Mouse (Mus musculus) heart, postnatal 25 days (tissue): ENCODE measurements around the gene Fmnl3. TPM values are rescaled to one million over a fixed set of nuclear protein-coding genes. Genes with fewer than 3 reads are reported as not detected.

ENCODE experiments used
- DNase-seq: peaks from one replicate; pipeline ENCODE4 v3.0.0; 2022; ENCODE audit warnings: low spot score
- intact Hi-C: fragments of 180-260 bp; cut with DNase I; formaldehyde crosslinking; loops from one replicate; pipeline ENCODE4 v1.15.1; 2025
- total RNA-seq, 2 experiments: library from RNA; stranded (reverse); gene quantifications; 2 replicates each; pipeline ENCODE4 v1.2.3; 2021

Fmnl3 gene
- total RNA-seq, 2 experiments from 2014 or later = 20.1 to 21.1 TPM

GRCm38 (mm10) chr15:99283456-99283855 lies 86.8 kb downstream of the Fmnl3 start:
- intact Hi-C loops = no loop called here
- DNase-seq = no peak

- DNase-seq = no peak
- intact Hi-C loops = no loop called here
Observed at GRCm38 (mm10) chr15:99278271-99278670, 92.0 kb downstream of the Fmnl3 start.

- intact Hi-C loops = no loop called here
- DNase-seq = no peak
Observed at GRCm38 (mm10) chr15:99276095-99276494, 94.2 kb downstream of the Fmnl3 start.

Other genes with a start within 250 kb of the Fmnl3 start
- gene Spats2, start 244.6 kb downstream of the Fmnl3 start, total RNA-seq = 1 to 10 TPM; 7.7 to 7.9 TPM
- gene Kcnh3, start 145.6 kb downstream of the Fmnl3 start, total RNA-seq = under 1 TPM; 0.06 to 0.18 TPM
- gene Mcrs1, start 118.5 kb downstream of the Fmnl3 start, total RNA-seq = 10 to 100 TPM; 47.4 to 50.9 TPM
- 10 to 100 TPM; 20.2 to 20.7 TPM for gene Prpf40b, start 75.4 kb downstream of the Fmnl3 start, total RNA-seq
- not detected for gene Fam186b, start 74.6 kb downstream of the Fmnl3 start, total RNA-seq
- gene Tmbim6, start 22.4 kb upstream of the Fmnl3 start, total RNA-seq = 100 to 1,000 TPM; 207 to 215 TPM
- 1 to 10 TPM; 6.4 to 7.6 TPM for gene Nckap5l, start 87.3 kb upstream of the Fmnl3 start, total RNA-seq
- 1 to 10 TPM; 3.2 to 4.0 TPM for gene Bcdin3d, start 104.2 kb upstream of the Fmnl3 start, total RNA-seq
- under 1 TPM in 1 of 2 experiments, not detected in 1; 0.11 TPM for gene Faim2, start 157.7 kb upstream of the Fmnl3 start, total RNA-seq
- gene Aqp2, start 208.6 kb upstream of the Fmnl3 start, total RNA-seq = not detected
- gene Aqp5, start 220.3 kb upstream of the Fmnl3 start, total RNA-seq = under 1 TPM in 1 of 2 experiments, not detected in 1; 0.22 TPM
- not detected for gene Aqp6, start 230.9 kb upstream of the Fmnl3 start, total RNA-seq